Mouse (Mus musculus) liver, embryonic 15.5 days (tissue): ENCODE measurements around the gene Serpina11. TPM values are rescaled to one million over a fixed set of nuclear protein-coding genes. Genes with fewer than 3 reads are reported as not detected.

ENCODE experiments used
- polyA plus RNA-seq: library from polyadenylated mRNA; unstranded; fragments of >200 nt; fragmentation: Nextera tagmentation; extraction: Ambion mirVana; gene quantifications from 2 replicates; pipeline ENCODE4 v1.2.1, GENCODE M21; 2015

Gene Serpina11
- polyA plus RNA-seq, 1 experiment from 2014 or later: 17.1 TPM

Other genes with a start within 250 kb of the Serpina11 start
- gene Serpina1d, start 216.4 kb downstream of the Serpina11 start, polyA plus RNA-seq: 369 and 460 TPM in 2 replicates
- gene Serpina1b, start 159.6 kb downstream of the Serpina11 start, polyA plus RNA-seq: 949 and 1,166 TPM in 2 replicates
- gene Serpina1a, start 126.4 kb downstream of the Serpina11 start, polyA plus RNA-seq: 688 and 858 TPM in 2 replicates
- gene Serpina1c, start 85.1 kb downstream of the Serpina11 start, polyA plus RNA-seq: 365 and 458 TPM in 2 replicates
- gene Serpina1e, start 31.0 kb downstream of the Serpina11 start, polyA plus RNA-seq: 377 and 507 TPM in 2 replicates
- gene Serpina9, start 23.8 kb upstream of the Serpina11 start, polyA plus RNA-seq: not detected in 2 replicates
- gene Serpina12, start 54.5 kb upstream of the Serpina11 start, polyA plus RNA-seq: 0.05 and 0.08 TPM in 2 replicates
- gene Serpina5, start 111.2 kb upstream of the Serpina11 start, polyA plus RNA-seq: 0.08 and 0.23 TPM in 2 replicates
- gene Serpina3a, start 122.8 kb upstream of the Serpina11 start, polyA plus RNA-seq: 0.09 TPM in 1 of 2 replicates, not detected in the other
- gene Serpina3b, start 138.0 kb upstream of the Serpina11 start, polyA plus RNA-seq: 0.13 and 0.24 TPM in 2 replicates
- gene Serpina3c, start 163.9 kb upstream of the Serpina11 start, polyA plus RNA-seq: not detected in 2 replicates
- 0.29 and 0.31 TPM in 2 replicates for gene Serpina3f, start 224.6 kb upstream of the Serpina11 start, polyA plus RNA-seq
- gene Serpina3g, start 246.3 kb upstream of the Serpina11 start, polyA plus RNA-seq: 2.2 and 2.3 TPM in 2 replicates